Mouse (Mus musculus): ENCODE results near the gene Dph1. TPM values are rescaled to one million over a fixed set of nuclear protein-coding genes. Genes with fewer than 3 reads are reported as not detected.

Dph1 gene
- polyA plus RNA-seq, 1 experiment from 2014 or later = 19.7 TPM

DNA sequence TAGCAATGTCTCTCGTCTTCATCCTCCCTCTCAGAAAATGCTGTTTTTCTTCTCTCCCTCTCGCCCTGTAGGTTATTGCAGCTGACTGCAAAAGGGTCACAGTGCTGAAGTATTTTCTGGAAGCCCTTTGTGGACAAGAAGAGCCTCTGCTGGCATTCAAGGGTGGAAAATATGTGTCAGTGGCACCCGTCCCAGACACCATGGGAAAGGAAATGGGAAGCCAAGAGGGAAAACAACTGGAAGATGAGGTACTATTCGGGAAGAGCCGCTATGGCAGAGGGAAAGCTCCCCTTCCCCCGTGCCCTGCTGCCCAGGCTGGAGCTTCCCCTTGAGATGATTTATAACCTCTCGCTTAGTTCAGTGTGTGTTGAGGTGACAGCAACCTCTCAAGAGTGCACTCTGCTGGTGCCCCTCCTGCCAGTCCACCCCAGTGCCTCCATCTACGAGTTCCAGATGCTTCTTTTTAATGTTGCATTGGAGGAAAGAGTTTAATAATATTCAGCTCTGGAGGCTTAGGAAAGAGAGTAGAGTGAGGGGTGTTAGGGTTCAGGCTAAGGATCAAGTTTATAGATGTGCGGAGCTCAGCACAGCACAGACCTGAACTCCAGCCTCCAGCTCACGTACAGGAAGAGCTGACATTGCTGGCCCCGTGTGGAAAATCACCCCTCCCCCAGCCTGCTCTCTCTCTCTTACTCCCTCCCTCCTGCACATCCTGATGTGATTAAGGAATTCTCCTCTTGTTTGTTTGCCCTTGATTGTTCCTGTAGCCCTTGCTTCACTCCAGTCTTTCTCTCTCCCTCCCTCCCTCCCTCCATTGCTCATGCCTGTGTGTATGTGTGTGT lies 51.7 kb downstream of the Dph1 start:
- 23% methylated on average over 11 of the region's 11 CpGs for WGBS
- ATAC-seq (replicated peaks; ENCODE audit: extremely low read depth, insufficient read depth, low FRiP score) = peak; percentile 68
- Histone ChIP-seq H3K4me3 (ENCODE audit: low read length) (no peak overlapping the region), H3K27ac (ENCODE audit: low read length) (peak overlapping the region; percentile 86), H3K36me3 (ENCODE audit: control insufficient read depth, insufficient read depth) (peaks cover 16% of the 10 kb centered on the region), H3K9me3 (replicated peaks; ENCODE audit: control insufficient read depth, low read length) (no peaks in the 10 kb centered on the region), H3K9ac (ENCODE audit: low read length) (peak overlapping the region; percentile 38; the same call in 1 of the 2 replicates), H3K4me2 (ENCODE audit: low read depth, low read length) (0 out of 2 replicates have a peak overlapping the region, but pooled peaks have one; percentile 9), H3K4me1 (ENCODE audit: control insufficient read depth, insufficient read depth, low read length) (peaks cover 43% of the 10 kb centered on the region), H3K27me3 (ENCODE audit: control insufficient read depth, insufficient read depth, low read length) (no peaks in the 10 kb centered on the region)

DNA sequence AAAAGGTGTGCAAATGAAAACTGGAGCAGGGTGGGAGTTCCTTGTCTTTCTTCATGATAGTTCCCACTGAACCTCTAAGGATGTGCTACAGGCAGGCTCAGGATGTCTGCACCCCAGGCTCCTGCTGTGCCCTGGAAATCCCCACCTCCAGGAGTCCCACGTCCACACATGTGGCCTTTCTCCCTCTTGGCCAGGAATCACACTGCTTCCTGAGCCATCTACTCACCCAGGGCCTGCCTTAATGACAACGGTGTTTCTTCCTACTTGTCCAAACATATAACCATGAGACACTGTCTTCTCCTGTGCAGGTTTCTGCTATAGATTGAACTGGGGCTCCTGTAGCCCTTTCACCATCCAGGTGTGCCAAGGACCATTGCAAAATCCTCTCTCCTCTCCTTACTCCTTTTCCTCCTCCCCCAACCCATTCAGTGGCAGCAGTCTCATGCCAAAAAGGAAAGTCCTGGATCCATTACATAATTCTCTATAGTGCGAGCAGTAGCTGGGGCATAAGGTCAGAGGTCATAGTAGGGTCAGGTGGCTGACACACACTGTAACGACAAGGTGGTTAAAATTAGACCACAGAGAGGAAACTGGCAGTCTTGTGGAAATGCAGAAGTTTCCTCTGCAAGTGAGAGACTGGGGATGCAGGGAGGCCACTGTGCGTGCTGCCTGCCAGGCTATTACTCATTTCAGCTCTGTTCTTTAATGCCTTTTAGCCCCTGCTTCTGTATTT lies 54.2 kb downstream of the Dph1 start:
- no peak for ATAC-seq (replicated peaks; ENCODE audit: extremely low read depth, insufficient read depth, low FRiP score)
- H3K4me2 ChIP-seq (ENCODE audit: low read depth, low read length) = no peak overlapping the region
- peak overlapping the region; percentile 67 for H3K27ac ChIP-seq (ENCODE audit: low read length)
- H3K9me3 ChIP-seq (replicated peaks; ENCODE audit: control insufficient read depth, low read length) = no peaks in the 10 kb centered on the region
- no peak overlapping the region for H3K4me3 ChIP-seq (ENCODE audit: low read length)
- H3K27me3 ChIP-seq (ENCODE audit: control insufficient read depth, insufficient read depth, low read length) = no peaks in the 10 kb centered on the region
- peak overlapping the region; percentile 10; the same call in 1 of the 2 replicates for H3K9ac ChIP-seq (ENCODE audit: low read length)
- WGBS = 36% methylated on average over 5 of the region's 5 CpGs
- H3K36me3 ChIP-seq (ENCODE audit: control insufficient read depth, insufficient read depth) = no peaks in the 10 kb centered on the region
- peaks cover 58% of the 10 kb centered on the region for H3K4me1 ChIP-seq (ENCODE audit: control insufficient read depth, insufficient read depth, low read length)

DNA sequence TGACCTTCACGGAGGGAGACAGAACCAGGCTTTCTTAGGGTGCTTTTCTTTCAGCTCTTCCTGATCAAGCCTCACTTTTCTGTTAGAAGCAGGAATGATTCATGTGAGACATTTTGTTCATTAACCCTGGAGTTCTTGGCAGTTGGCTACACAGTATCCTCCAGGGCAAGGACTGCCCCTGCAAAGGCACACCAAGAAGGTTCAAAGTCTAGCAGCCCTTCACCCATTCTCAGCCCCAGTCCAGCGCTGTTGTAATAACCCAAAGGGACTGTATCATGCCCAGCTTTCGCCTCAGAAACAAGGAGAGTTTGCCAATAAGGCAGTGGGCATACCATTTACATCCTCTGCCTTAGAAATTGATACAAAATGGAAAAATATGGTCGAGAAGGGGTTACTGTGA lies 55.7 kb downstream of the Dph1 start:
- 89% methylated on average over 4 of the region's 4 CpGs for WGBS
- ATAC-seq (replicated peaks; ENCODE audit: extremely low read depth, insufficient read depth, low FRiP score) = no peak
- peaks cover 52% of the 10 kb centered on the region for H3K4me1 ChIP-seq (ENCODE audit: control insufficient read depth, insufficient read depth, low read length)

DNA sequence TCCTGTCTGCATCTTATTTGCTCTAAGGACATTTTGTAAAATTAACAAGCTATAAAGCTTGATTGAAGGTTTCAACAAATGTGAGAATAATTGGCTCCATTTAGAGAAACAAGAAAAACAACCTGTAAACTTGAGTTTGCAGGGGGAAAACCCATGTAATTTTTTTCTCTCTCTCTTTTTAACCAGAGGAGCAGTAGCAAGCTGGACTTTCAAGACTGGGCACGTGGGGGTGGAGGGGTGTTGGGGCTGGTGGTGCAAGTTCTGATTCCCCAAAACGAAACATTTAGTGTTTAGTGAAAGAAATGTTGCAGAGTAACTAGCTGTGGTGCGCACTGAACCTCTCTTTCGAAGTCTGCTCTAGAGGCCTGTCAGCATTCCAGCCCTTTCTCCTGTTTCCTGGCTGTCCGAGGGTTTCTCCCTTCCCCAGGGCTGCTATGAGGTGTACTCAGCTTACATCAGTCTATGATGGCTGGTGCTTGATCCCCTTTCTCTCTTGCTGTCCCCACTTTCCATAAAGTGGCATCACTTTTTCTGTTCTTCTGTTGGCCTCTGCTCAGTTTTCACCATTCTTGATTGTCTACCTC lies 56.5 kb downstream of the Dph1 start:
- no peak overlapping the region for H3K9ac ChIP-seq (ENCODE audit: low read length)
- peak overlapping the region; percentile 77 for H3K27ac ChIP-seq (ENCODE audit: low read length)
- no peaks in the 10 kb centered on the region for H3K9me3 ChIP-seq (replicated peaks; ENCODE audit: control insufficient read depth, low read length)
- H3K4me2 ChIP-seq (ENCODE audit: low read depth, low read length) = no peak overlapping the region
- no peaks in the 10 kb centered on the region for H3K27me3 ChIP-seq (ENCODE audit: control insufficient read depth, insufficient read depth, low read length)
- WGBS = 58% methylated on average over 5 of the region's 5 CpGs
- no peaks in the 10 kb centered on the region for H3K36me3 ChIP-seq (ENCODE audit: control insufficient read depth, insufficient read depth)
- no peak for ATAC-seq (replicated peaks; ENCODE audit: extremely low read depth, insufficient read depth, low FRiP score)
- H3K4me1 ChIP-seq (ENCODE audit: control insufficient read depth, insufficient read depth, low read length) = peaks cover 47% of the 10 kb centered on the region
- no peak overlapping the region for H3K4me3 ChIP-seq (ENCODE audit: low read length)

More for the DNA sequence above, 55.7 kb downstream of the Dph1 start:
- Histone ChIP-seq H3K27ac (ENCODE audit: low read length) (peak overlapping the region; percentile 1; the same call in 1 of the 2 replicates), H3K27me3 (ENCODE audit: control insufficient read depth, insufficient read depth, low read length) (no peaks in the 10 kb centered on the region), H3K36me3 (ENCODE audit: control insufficient read depth, insufficient read depth) (no peaks in the 10 kb centered on the region), H3K4me3 (ENCODE audit: low read length) (no peak overlapping the region), H3K9ac (ENCODE audit: low read length) (no peak overlapping the region), H3K4me2 (ENCODE audit: low read depth, low read length) (no peak overlapping the region), H3K9me3 (replicated peaks; ENCODE audit: control insufficient read depth, low read length) (no peaks in the 10 kb centered on the region)

DNA sequence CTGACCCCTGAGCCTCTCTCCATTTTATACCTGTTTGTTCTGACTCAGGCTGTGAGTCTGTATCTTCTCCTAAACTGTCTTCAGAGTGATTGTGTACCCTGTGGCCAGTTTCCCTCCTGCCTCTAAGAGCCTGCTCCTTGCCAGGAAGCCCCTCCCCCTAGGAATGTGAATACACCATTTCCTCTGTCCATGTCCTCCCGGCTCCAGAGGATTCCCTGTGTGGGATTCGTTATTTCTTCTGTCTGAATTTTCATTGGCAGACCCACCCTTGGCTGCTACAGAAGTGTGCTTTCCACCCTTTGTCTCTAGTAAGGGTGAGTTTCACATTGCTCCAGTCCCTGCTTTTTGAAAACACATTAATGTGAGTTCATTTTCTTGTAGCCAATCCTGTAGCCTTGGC lies 57.1 kb downstream of the Dph1 start:
- no peaks in the 10 kb centered on the region for H3K27me3 ChIP-seq (ENCODE audit: control insufficient read depth, insufficient read depth, low read length)
- ATAC-seq (replicated peaks; ENCODE audit: extremely low read depth, insufficient read depth, low FRiP score) = peak; percentile 73
- no peaks in the 10 kb centered on the region for H3K9me3 ChIP-seq (replicated peaks; ENCODE audit: control insufficient read depth, low read length)
- WGBS = 14% methylated on average over 2 of the region's 2 CpGs
- peak overlapping the region; percentile 21; the same call in 1 of the 2 replicates for H3K9ac ChIP-seq (ENCODE audit: low read length)
- peak overlapping the region; percentile 77 for H3K27ac ChIP-seq (ENCODE audit: low read length)
- H3K4me1 ChIP-seq (ENCODE audit: control insufficient read depth, insufficient read depth, low read length) = peaks cover 40% of the 10 kb centered on the region
- no peak overlapping the region for H3K4me3 ChIP-seq (ENCODE audit: low read length)
- H3K4me2 ChIP-seq (ENCODE audit: low read depth, low read length) = no peak overlapping the region
- no peaks in the 10 kb centered on the region for H3K36me3 ChIP-seq (ENCODE audit: control insufficient read depth, insufficient read depth)

DNA sequence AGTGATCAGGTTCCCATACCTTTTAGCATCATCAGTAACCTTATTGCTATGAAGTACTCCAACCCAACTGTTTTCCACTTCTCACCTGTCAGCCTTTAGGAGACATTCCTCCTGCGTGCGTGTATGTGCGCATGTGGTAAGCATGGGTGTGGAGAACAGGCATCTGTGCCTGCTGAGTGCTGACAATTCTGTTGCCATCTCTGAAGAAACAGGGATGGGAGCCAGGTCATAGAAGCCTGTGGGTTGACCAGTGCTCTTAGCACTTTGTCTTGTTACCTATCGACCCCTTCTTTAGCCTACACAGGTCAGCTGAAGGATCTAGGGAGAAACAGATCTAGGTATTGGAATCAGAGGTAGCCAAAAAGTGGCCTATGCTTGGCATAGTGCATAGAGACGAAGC lies 57.6 kb downstream of the Dph1 start:
- Histone ChIP-seq H3K27ac (ENCODE audit: low read length) (peak overlapping the region; percentile 77), H3K9me3 (replicated peaks; ENCODE audit: control insufficient read depth, low read length) (no peaks in the 10 kb centered on the region), H3K9ac (ENCODE audit: low read length) (peak overlapping the region; percentile 21; the same call in 1 of the 2 replicates), H3K36me3 (ENCODE audit: control insufficient read depth, insufficient read depth) (no peaks in the 10 kb centered on the region), H3K27me3 (ENCODE audit: control insufficient read depth, insufficient read depth, low read length) (no peaks in the 10 kb centered on the region), H3K4me1 (ENCODE audit: control insufficient read depth, insufficient read depth, low read length) (peaks cover 35% of the 10 kb centered on the region), H3K4me2 (ENCODE audit: low read depth, low read length) (no peak overlapping the region), H3K4me3 (ENCODE audit: low read length) (no peak overlapping the region)
- ATAC-seq (replicated peaks; ENCODE audit: extremely low read depth, insufficient read depth, low FRiP score) = no peak
- WGBS = 79% methylated on average over 5 of the region's 5 CpGs

DNA sequence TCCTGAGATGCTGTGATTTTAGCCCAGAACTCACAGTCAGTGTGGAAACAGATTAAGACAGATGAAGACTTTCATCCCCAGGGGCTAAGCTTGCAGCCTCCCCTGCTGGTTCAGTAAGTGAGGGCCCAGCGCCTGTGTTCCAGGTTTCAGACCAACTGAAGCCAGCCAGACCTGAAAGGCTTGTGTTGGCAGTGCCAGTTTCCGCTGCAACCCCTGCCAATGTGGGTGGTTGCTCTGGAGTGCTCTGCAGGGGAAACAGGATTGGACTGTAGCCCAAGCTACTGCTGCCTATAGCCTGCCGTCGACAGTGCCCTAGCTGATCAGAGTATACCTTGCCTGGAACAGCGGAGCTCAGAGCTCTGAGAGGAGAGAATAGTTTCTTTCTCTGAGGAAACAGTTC lies 58.8 kb downstream of the Dph1 start:
- WGBS = 58% methylated on average over 5 of the region's 5 CpGs
- Histone ChIP-seq H3K9ac (ENCODE audit: low read length) (no peak overlapping the region), H3K36me3 (ENCODE audit: control insufficient read depth, insufficient read depth) (no peaks in the 10 kb centered on the region), H3K4me3 (ENCODE audit: low read length) (no peak overlapping the region), H3K4me2 (ENCODE audit: low read depth, low read length) (no peak overlapping the region), H3K9me3 (replicated peaks; ENCODE audit: control insufficient read depth, low read length) (no peaks in the 10 kb centered on the region), H3K27ac (ENCODE audit: low read length) (peak overlapping the region; percentile 32; the same call in 1 of the 2 replicates), H3K27me3 (ENCODE audit: control insufficient read depth, insufficient read depth, low read length) (no peaks in the 10 kb centered on the region), H3K4me1 (ENCODE audit: control insufficient read depth, insufficient read depth, low read length) (peaks cover 25% of the 10 kb centered on the region)
- no peak; the same call in 1 of the 2 replicates for ATAC-seq (replicated peaks; ENCODE audit: extremely low read depth, insufficient read depth, low FRiP score)

DNA sequence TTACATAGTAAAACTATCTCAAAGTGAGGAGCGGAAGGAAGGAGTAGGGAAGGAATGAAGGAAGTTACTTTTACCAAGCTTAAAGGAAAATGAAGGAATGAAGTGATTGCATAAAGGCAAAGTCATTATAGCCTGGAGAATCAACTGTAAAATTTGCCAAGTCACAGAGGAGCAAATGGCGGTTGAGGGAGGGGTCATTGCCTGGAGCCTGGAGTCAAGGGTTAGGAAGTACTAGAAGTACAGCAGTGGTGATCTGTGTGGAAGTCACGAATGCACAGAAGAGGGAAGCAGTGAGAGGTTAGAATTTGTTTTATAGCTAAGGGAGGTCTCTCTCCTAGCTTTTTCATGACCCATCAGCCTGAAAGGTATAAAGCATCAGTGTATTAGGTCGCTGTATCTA lies 59.7 kb downstream of the Dph1 start:
- Histone ChIP-seq H3K9ac (ENCODE audit: low read length) (no peak overlapping the region), H3K4me1 (ENCODE audit: control insufficient read depth, insufficient read depth, low read length) (peaks cover 18% of the 10 kb centered on the region)
- 80% methylated on average over 4 of the region's 4 CpGs for WGBS

More for the DNA sequence above, 59.7 kb downstream of the Dph1 start:
- ATAC-seq (replicated peaks; ENCODE audit: extremely low read depth, insufficient read depth, low FRiP score) = no peak
- H3K4me2 ChIP-seq (ENCODE audit: low read depth, low read length) = no peak overlapping the region
- H3K9me3 ChIP-seq (replicated peaks; ENCODE audit: control insufficient read depth, low read length) = no peaks in the 10 kb centered on the region
- no peak overlapping the region for H3K4me3 ChIP-seq (ENCODE audit: low read length)
- H3K27me3 ChIP-seq (ENCODE audit: control insufficient read depth, insufficient read depth, low read length) = no peaks in the 10 kb centered on the region
- H3K36me3 ChIP-seq (ENCODE audit: control insufficient read depth, insufficient read depth) = no peaks in the 10 kb centered on the region
- H3K27ac ChIP-seq (ENCODE audit: low read length) = no peak overlapping the region
